Mouse (Mus musculus): ENCODE measurements around the gene Auh. TPM values are rescaled to one million over a fixed set of nuclear protein-coding genes. Genes with fewer than 3 reads are reported as not detected.
A peak's percentile ranks its signal among the peaks of the same experiment; 100 is the strongest.

Gene Auh
- polyA plus RNA-seq, 1 experiment from 2014 or later: 67.3 TPM

GRCm38 (mm10) chr13:52919790-52920352 lies 9.6 kb downstream of the Auh start:
- ATAC-seq (ENCODE audit: low read depth): no peak
- H3K9ac ChIP-seq: no peak overlapping the region
- no peaks in the 10 kb centered on the region for H3K27me3 ChIP-seq
- no peak overlapping the region for H3K27ac ChIP-seq (replicated peaks)
- 81% methylated on average over 10 of the region's 10 CpGs for WGBS
- peaks cover 24% of the 10 kb centered on the region for H3K4me1 ChIP-seq (replicated peaks)
- no peak overlapping the region for H3K4me2 ChIP-seq
- H3K9me3 ChIP-seq: no peaks in the 10 kb centered on the region
- no peaks in the 10 kb centered on the region; the same call in 1 of the 2 replicates for H3K36me3 ChIP-seq
- no peak overlapping the region for H3K4me3 ChIP-seq

- Histone ChIP-seq H3K9ac (no peak overlapping the region), H3K9me3 (no peaks in the 10 kb centered on the region), H3K4me1 (replicated peaks) (peaks cover 35% of the 10 kb centered on the region), H3K27me3 (no peaks in the 10 kb centered on the region), H3K27ac (replicated peaks) (no peak overlapping the region), H3K4me2 (no peak overlapping the region), H3K4me3 (no peak overlapping the region), H3K36me3 (no peaks in the 10 kb centered on the region; the same call in 1 of the 2 replicates)
- ATAC-seq (ENCODE audit: low read depth): no peak
- 84% methylated on average over 5 of the region's 5 CpGs for WGBS
These were observed 11.1 kb downstream of the Auh start for GRCm38 (mm10) chr13:52918333-52918732.

DNA sequence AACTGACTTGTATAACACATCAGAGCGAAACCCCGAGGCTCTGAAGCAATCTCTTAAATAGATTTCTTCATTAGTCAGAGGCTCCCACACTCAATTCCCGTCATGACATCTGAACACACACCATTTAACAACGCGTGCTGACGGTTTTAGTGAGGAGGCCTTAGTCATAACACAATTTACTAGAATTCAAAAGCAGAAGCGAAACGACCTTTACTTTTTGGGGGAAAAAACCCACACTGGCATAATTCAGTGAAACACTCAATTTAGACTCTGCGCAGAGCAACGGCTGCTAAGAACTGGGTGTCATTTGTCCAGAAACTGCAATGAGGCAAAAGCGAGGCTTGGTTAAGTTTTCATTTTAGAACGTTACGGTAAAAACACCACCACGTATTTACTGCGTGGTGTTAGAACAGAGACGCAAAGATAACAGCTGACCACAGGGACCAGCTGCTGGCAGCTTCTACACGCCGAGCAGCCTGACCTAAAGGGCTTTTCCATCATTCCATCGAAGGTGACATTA lies 14.8 kb downstream of the Auh start:
- Histone ChIP-seq H3K27me3 (no peaks in the 10 kb centered on the region), H3K9me3 (no peaks in the 10 kb centered on the region), H3K4me3 (no peak overlapping the region), H3K4me1 (replicated peaks) (peaks cover 50% of the 10 kb centered on the region), H3K36me3 (peaks cover 3% of the 10 kb centered on the region), H3K9ac (0 out of 2 replicates have a peak overlapping the region, but pooled peaks have one; percentile 32), H3K27ac (replicated peaks) (peak overlapping the region; percentile 49), H3K4me2 (no peak overlapping the region)
- WGBS: 44% methylated on average over 19 of the region's 19 CpGs
- ATAC-seq (ENCODE audit: low read depth): no peak

DNA sequence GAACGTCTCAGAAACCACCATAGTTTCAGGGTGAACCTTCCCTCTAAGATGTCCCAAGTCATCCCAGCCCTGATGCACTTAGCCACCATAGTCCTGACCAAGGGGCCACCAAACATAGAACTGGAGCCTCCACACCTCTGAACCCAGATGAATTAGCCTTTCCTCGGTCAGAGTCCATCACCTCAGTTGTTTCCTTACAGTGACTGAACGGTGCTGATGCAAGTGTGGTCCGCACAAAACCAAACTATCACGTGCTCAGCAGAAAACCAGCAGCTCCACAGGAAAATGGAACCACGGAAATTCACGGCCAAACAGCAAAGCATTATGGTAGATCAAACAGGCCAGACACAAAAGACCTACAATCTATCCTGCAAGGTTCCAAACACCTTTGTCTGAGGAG lies 15.6 kb downstream of the Auh start:
- Histone ChIP-seq H3K27ac (replicated peaks) (no peak overlapping the region), H3K9ac (no peak overlapping the region), H3K4me2 (no peak overlapping the region), H3K36me3 (peaks cover 5% of the 10 kb centered on the region), H3K4me3 (no peak overlapping the region), H3K27me3 (no peaks in the 10 kb centered on the region), H3K9me3 (no peaks in the 10 kb centered on the region), H3K4me1 (replicated peaks) (peaks cover 50% of the 10 kb centered on the region)
- ATAC-seq (ENCODE audit: low read depth): no peak
- 71% methylated on average over 7 of the region's 7 CpGs for WGBS

DNA sequence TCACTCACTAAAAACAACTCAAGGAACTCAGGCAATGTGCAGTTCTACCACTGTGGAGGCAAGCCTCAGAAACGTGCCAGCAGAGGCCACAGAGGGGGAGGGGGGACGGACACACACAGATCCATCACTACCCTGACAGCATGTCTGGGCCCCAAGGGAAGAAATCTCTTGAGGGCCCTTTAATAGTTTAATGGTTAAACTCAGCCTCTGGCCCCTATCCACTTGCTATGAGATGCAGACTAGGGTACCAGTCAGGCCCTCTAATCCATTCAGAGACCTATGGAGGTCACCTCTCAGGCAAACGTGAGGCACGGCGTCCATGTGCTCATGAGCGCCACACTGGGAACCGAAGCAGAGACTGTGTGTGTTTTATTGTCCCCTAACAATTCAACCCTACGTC lies 17.0 kb downstream of the Auh start:
- Histone ChIP-seq H3K9me3 (no peaks in the 10 kb centered on the region), H3K4me1 (replicated peaks) (peaks cover 50% of the 10 kb centered on the region), H3K36me3 (peaks cover 19% of the 10 kb centered on the region), H3K27ac (replicated peaks) (no peak overlapping the region), H3K4me2 (no peak overlapping the region), H3K27me3 (no peaks in the 10 kb centered on the region), H3K9ac (no peak overlapping the region), H3K4me3 (no peak overlapping the region)
- WGBS: 20% methylated on average over 8 of the region's 8 CpGs
- ATAC-seq (ENCODE audit: low read depth): no peak

DNA sequence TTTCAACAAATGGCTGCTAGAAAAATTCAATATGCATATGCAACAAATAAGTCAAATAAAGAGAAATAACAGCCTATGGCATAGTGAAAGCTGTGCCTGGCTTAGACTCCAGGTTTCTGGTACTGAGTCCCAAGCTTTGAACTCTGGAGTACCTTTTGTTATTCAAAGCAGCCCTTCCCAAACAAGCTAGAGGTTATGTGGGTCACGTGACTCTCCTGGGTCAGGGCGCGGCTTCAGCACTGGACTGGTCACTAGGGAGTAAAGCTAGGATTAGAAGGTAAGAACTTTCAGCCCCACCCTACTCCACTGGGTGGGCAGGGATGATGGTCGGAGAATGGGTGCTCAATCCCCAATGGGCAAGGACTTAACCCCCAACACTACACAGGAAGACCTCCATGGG lies 18.2 kb downstream of the Auh start:
- no peak for ATAC-seq (ENCODE audit: low read depth)
- Histone ChIP-seq H3K4me2 (no peak overlapping the region), H3K27ac (replicated peaks) (no peak overlapping the region), H3K4me1 (replicated peaks) (peaks cover 48% of the 10 kb centered on the region), H3K27me3 (no peaks in the 10 kb centered on the region), H3K36me3 (peaks cover 28% of the 10 kb centered on the region), H3K9ac (no peak overlapping the region), H3K9me3 (no peaks in the 10 kb centered on the region), H3K4me3 (no peak overlapping the region)
- 37% methylated on average over 4 of the region's 4 CpGs for WGBS

GRCm38 (mm10) chr13:52906296-52906695 lies 23.2 kb downstream of the Auh start:
- no peak overlapping the region for H3K9ac ChIP-seq
- H3K4me3 ChIP-seq: no peak overlapping the region
- H3K27me3 ChIP-seq: no peaks in the 10 kb centered on the region
- H3K9me3 ChIP-seq: no peaks in the 10 kb centered on the region
- no peak overlapping the region for H3K4me2 ChIP-seq
- H3K27ac ChIP-seq (replicated peaks): no peak overlapping the region
- no peak for ATAC-seq (ENCODE audit: low read depth)
- H3K36me3 ChIP-seq: peaks cover 28% of the 10 kb centered on the region
- 79% methylated on average over 11 of the region's 11 CpGs for WGBS
- H3K4me1 ChIP-seq (replicated peaks): peaks cover 38% of the 10 kb centered on the region

- Histone ChIP-seq H3K27me3 (no peaks in the 10 kb centered on the region), H3K4me3 (no peak overlapping the region), H3K4me1 (replicated peaks) (peaks cover 49% of the 10 kb centered on the region), H3K36me3 (peaks cover 30% of the 10 kb centered on the region), H3K9ac (no peak overlapping the region), H3K9me3 (no peaks in the 10 kb centered on the region), H3K4me2 (0 out of 2 replicates have a peak overlapping the region, but pooled peaks have one; percentile 11), H3K27ac (replicated peaks) (peak overlapping the region; percentile 78)
- ATAC-seq (ENCODE audit: low read depth): peak; percentile 24
- WGBS: 35% methylated on average over 5 of the region's 6 CpGs
These were observed 25.3 kb downstream of the Auh start for GRCm38 (mm10) chr13:52904175-52904574.

DNA sequence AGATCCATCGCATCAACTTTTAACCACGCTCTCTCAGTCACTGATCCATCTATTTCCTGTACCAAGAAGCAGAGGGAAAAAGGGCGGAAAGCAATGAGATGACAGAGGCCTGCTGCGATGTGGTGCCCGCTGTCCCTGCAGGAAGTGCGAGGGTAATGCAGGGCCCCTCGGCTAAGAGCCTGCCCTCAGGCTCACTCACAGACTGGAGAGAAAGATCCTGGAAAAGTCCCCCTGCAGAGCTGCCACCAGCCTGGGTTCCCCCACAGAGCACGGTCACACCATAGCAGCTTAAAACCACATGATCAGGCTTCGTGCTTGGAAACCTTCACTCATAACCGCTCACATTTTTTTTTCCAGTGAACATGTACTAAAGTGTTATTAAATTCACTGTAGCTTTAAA lies 25.7 kb downstream of the Auh start:
- ATAC-seq (ENCODE audit: low read depth): no peak
- Histone ChIP-seq H3K9ac (no peak overlapping the region), H3K36me3 (peaks cover 27% of the 10 kb centered on the region), H3K4me2 (0 out of 2 replicates have a peak overlapping the region, but pooled peaks have one; percentile 11), H3K9me3 (no peaks in the 10 kb centered on the region), H3K27me3 (no peaks in the 10 kb centered on the region), H3K4me1 (replicated peaks) (peaks cover 51% of the 10 kb centered on the region), H3K4me3 (no peak overlapping the region), H3K27ac (replicated peaks) (peak overlapping the region; percentile 78)
- WGBS: 28% methylated on average over 10 of the region's 10 CpGs

DNA sequence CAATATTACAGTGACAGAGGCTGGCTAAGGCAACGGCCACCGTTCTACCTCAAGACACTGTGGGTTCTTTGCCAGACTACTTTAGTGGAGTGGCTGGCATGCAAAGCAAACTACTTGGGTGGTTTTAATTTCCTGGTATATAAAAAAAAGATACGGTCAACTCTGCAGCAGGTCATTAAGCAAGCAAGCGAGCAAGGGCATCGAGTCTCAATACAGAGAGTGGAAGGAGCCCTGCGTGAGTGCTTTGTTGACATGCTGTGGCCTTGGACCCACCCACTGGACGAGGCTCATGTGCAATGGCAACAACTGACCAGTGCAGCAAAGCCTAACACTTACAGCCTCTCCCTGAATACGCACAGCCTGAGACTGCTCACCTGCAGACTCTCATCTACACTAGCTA lies 27.0 kb downstream of the Auh start:
- Histone ChIP-seq H3K27ac (replicated peaks) (no peak overlapping the region), H3K9ac (no peak overlapping the region), H3K27me3 (no peaks in the 10 kb centered on the region), H3K4me3 (no peak overlapping the region), H3K4me1 (replicated peaks) (peaks cover 51% of the 10 kb centered on the region), H3K36me3 (peaks cover 22% of the 10 kb centered on the region), H3K9me3 (no peaks in the 10 kb centered on the region), H3K4me2 (no peak overlapping the region)
- WGBS: 78% methylated on average over 8 of the region's 8 CpGs
- ATAC-seq (ENCODE audit: low read depth): no peak

DNA sequence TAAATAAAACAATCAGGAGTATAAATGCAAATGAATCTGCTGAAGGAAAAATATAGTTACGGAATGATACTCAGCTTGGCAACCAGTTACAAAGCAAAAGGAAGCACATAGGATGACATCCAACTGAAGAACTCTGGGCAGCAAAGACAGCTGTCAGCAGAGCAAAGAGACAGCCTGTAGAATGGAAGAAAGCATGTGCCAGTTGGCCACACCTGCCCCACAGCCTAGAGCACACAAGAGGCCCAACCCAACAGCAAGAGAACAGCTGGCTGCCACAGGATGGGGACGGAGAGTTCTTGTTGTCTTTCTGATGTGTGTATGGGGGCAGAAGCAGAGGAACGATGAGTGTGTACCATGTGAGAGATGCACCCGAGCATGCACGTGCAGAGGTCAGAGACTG lies 29.8 kb downstream of the Auh start:
- Histone ChIP-seq H3K4me2 (no peak overlapping the region), H3K9me3 (no peaks in the 10 kb centered on the region), H3K4me1 (replicated peaks) (peaks cover 31% of the 10 kb centered on the region), H3K36me3 (peaks cover 26% of the 10 kb centered on the region), H3K27ac (replicated peaks) (no peak overlapping the region), H3K9ac (no peak overlapping the region), H3K27me3 (no peaks in the 10 kb centered on the region), H3K4me3 (no peak overlapping the region)
- WGBS: 87% methylated on average over 5 of the region's 5 CpGs
- no peak for ATAC-seq (ENCODE audit: low read depth)

GRCm38 (mm10) chr13:52897806-52898205 lies 31.7 kb downstream of the Auh start:
- Histone ChIP-seq H3K9ac (no peak overlapping the region), H3K4me3 (no peak overlapping the region), H3K27me3 (no peaks in the 10 kb centered on the region), H3K36me3 (peaks cover 26% of the 10 kb centered on the region), H3K4me1 (replicated peaks) (peaks cover 13% of the 10 kb centered on the region), H3K9me3 (no peaks in the 10 kb centered on the region), H3K4me2 (no peak overlapping the region), H3K27ac (replicated peaks) (no peak overlapping the region)
- no peak for ATAC-seq (ENCODE audit: low read depth)
- 79% methylated on average over 6 of the region's 6 CpGs for WGBS

DNA sequence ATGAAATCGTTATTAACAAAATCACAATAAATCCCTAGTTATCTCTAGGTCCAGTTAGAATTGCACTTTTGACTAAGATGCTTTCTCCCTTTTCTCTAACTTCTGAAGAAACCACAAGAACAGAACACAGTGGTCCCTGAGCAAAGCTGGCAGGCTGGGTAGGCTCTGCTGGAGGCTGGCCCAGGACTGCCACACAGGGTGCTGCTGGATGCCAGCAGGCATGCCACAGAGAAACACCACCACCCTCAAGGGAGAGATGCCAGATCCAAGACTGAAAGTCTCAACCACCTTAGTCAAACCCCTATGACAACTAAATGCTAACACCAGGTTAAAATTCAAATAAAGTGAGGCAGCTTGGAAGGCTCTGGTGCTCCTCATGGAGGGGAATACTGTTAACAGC lies 36.7 kb downstream of the Auh start:
- Histone ChIP-seq H3K9ac (no peak overlapping the region), H3K4me3 (no peak overlapping the region), H3K27ac (replicated peaks) (no peak overlapping the region), H3K9me3 (no peaks in the 10 kb centered on the region), H3K27me3 (no peaks in the 10 kb centered on the region), H3K36me3 (peaks cover 14% of the 10 kb centered on the region), H3K4me2 (no peak overlapping the region), H3K4me1 (replicated peaks) (no peaks in the 10 kb centered on the region)
- WGBS: 95% methylated on average over 1 of the region's 1 CpGs
- ATAC-seq (ENCODE audit: low read depth): no peak
